Comparison of ENCODE assay signal across 8 mouse cellular contexts in genomic region chrX:99657790-99658451, GRCm38 (mm10).
DNase-seq lines count a peak whose midpoint lies in the region; ATAC-seq lines count a peak whose summit lies in the region.

No protein-coding gene starts in this region.

- no peaks in the 10 kb centered on the region for H3K9me3 ChIP-seq in forebrain, embryonic 14.5 days (replicated peaks; ENCODE audit: control insufficient read depth, low read length)
- H3K9me3 ChIP-seq in hindbrain, embryonic 12.5 days (replicated peaks) = no peaks in the 10 kb centered on the region

- H3K4me2 ChIP-seq in forebrain, embryonic 14.5 days (ENCODE audit: low read length) = no peak overlapping the region
- H3K4me2 ChIP-seq in hindbrain, embryonic 12.5 days (replicated peaks) = no peak overlapping the region

- H3K27ac ChIP-seq in forebrain, embryonic 14.5 days (ENCODE audit: low read depth, low read length) = no peak overlapping the region
- H3K27ac ChIP-seq in hindbrain, embryonic 12.5 days = no peak overlapping the region

- no peaks in the 10 kb centered on the region for H3K36me3 ChIP-seq in forebrain, embryonic 14.5 days (ENCODE audit: control insufficient read depth, insufficient read depth, low read length)
- no peaks in the 10 kb centered on the region for H3K36me3 ChIP-seq in hindbrain, embryonic 12.5 days

- 30% methylated on average over 8 of the region's 8 CpGs for WGBS in forebrain, embryonic 14.5 days
- 29% methylated on average over 8 of the region's 8 CpGs for WGBS in hindbrain, embryonic 12.5 days

- peak; percentile 27 for DNase-seq in MEL-GATA-1-ER (ENCODE audit: extremely low read depth, low read depth)
- peak; percentile 9 for DNase-seq in c-Kit-positive CD71-positive TER-119-negative erythroid progenitor cells, embryonic 14.5 days (ENCODE audit: low read depth)
- peak; percentile 77 for DNase-seq in forebrain, embryonic 14.5 days (ENCODE audit: low spot score)
- DNase-seq in layer of hippocampus, postnatal 36 days = peak; percentile 37 to 64
- DNase-seq in right cerebral cortex, postnatal 36 days (ENCODE audit: low spot score in 2 of 2) = peak; percentile 2 to 11
- DNase-seq in urinary bladder, postnatal 4 days (ENCODE audit: low spot score in 2 of 2) = peak; percentile 31 to 72

- no peak overlapping the region for H3K4me3 ChIP-seq in forebrain, embryonic 14.5 days (ENCODE audit: low read depth, low read length)
- H3K4me3 ChIP-seq in hindbrain, embryonic 12.5 days = no peak overlapping the region

- ATAC-seq in forebrain, embryonic 14.5 days = peak; percentile 82
- peak; percentile 48; the same call in 1 of the 2 replicates for ATAC-seq in hindbrain, embryonic 12.5 days (ENCODE audit: low FRiP score)
- peak; percentile 91 for ATAC-seq in megakaryocyte progenitor cell, adult 5-6 weeks (replicated peaks; ENCODE audit: poor library complexity)

- no peaks in the 10 kb centered on the region for H3K27me3 ChIP-seq in forebrain, embryonic 14.5 days (replicated peaks; ENCODE audit: control insufficient read depth, insufficient read depth, low read length)
- H3K27me3 ChIP-seq in hindbrain, embryonic 12.5 days = peaks cover 63% of the 10 kb centered on the region

- H3K9ac ChIP-seq in forebrain, embryonic 14.5 days (ENCODE audit: low read length) = no peak overlapping the region
- H3K9ac ChIP-seq in hindbrain, embryonic 12.5 days = no peak overlapping the region

- no peaks in the 10 kb centered on the region for H3K4me1 ChIP-seq in forebrain, embryonic 14.5 days (ENCODE audit: control insufficient read depth, insufficient read depth, low read length)
- no peaks in the 10 kb centered on the region for H3K4me1 ChIP-seq in hindbrain, embryonic 12.5 days

Comparison
In these comparisons a context has a peak if more than half of its experiments do, and no peak if none do; other contexts are left out.
1. DNase-seq: peak in every context shown above with its lines; median percentile 77 in forebrain, embryonic 14.5 days; 52 in urinary bladder, postnatal 4 days; 50 in layer of hippocampus, postnatal 36 days; 27 in MEL-GATA-1-ER; 9 in c-Kit-positive CD71-positive TER-119-negative erythroid progenitor cells, embryonic 14.5 days; 6 in right cerebral cortex, postnatal 36 days.